Mouse (Mus musculus) embryo, embryonic 9.5 days (tissue): ENCODE data around the gene Plekhm3.

Source experiments
- DNase-seq: peaks from one replicate; pipeline ENCODE4 v3.0.0-alpha.2; 2017; ENCODE audit errors: extremely low spot score

Plekhm3 gene

GRCm38 (mm10) chr1:64827434-64827833 lies 129.2 kb downstream of the Plekhm3 start:
- DNase-seq, result no peak

- DNase-seq, result no peak
These were observed 130.1 kb downstream of the Plekhm3 start for GRCm38 (mm10) chr1:64826348-64827103.

- no peak for DNase-seq
These were observed 133.1 kb downstream of the Plekhm3 start for GRCm38 (mm10) chr1:64823564-64823963.

- no peak for DNase-seq
These were observed 138.9 kb downstream of the Plekhm3 start for GRCm38 (mm10) chr1:64817709-64818108.

- DNase-seq, result no peak
These were observed 143.4 kb downstream of the Plekhm3 start for GRCm38 (mm10) chr1:64813182-64813581.

GRCm38 (mm10) chr1:64811956-64812355 lies 144.7 kb downstream of the Plekhm3 start:
- DNase-seq, result no peak

- DNase-seq, result no peak
These were observed 147.5 kb downstream of the Plekhm3 start for GRCm38 (mm10) chr1:64809085-64809484.

GRCm38 (mm10) chr1:64807766-64808165 lies 148.9 kb downstream of the Plekhm3 start:
- DNase-seq, result no peak

- no peak for DNase-seq
These were observed 151.4 kb downstream of the Plekhm3 start for GRCm38 (mm10) chr1:64805217-64805616.

- DNase-seq, result no peak
These were observed 154.0 kb downstream of the Plekhm3 start for GRCm38 (mm10) chr1:64802631-64803030.

GRCm38 (mm10) chr1:64797621-64798020 lies 159.0 kb downstream of the Plekhm3 start:
- no peak for DNase-seq

- DNase-seq, result no peak
These were observed 159.6 kb downstream of the Plekhm3 start for GRCm38 (mm10) chr1:64796867-64797582.

- DNase-seq, result no peak
These were observed 161.2 kb downstream of the Plekhm3 start for GRCm38 (mm10) chr1:64795284-64796040.

GRCm38 (mm10) chr1:64794096-64794495 lies 162.5 kb downstream of the Plekhm3 start:
- DNase-seq, result no peak

- no peak for DNase-seq
These were observed 163.4 kb downstream of the Plekhm3 start for GRCm38 (mm10) chr1:64793234-64793530.

GRCm38 (mm10) chr1:64792521-64793233 lies 163.9 kb downstream of the Plekhm3 start:
- no peak for DNase-seq

GRCm38 (mm10) chr1:64791826-64792225 lies 164.8 kb downstream of the Plekhm3 start:
- DNase-seq, result no peak

GRCm38 (mm10) chr1:64790806-64791790 lies 165.5 kb downstream of the Plekhm3 start:
- DNase-seq, result no peak

- DNase-seq, result no peak
These were observed 168.7 kb downstream of the Plekhm3 start for GRCm38 (mm10) chr1:64787701-64788515.

GRCm38 (mm10) chr1:64779863-64780262 lies 176.8 kb downstream of the Plekhm3 start:
- DNase-seq, result peak; percentile 28
